Mouse (Mus musculus) lung, adult 2 months (tissue): ENCODE measurements around the gene Icam5.

Experiments used
- CTCF ChIP-seq: fragments of 200-500 bp; IDR thresholded peaks from 2 replicates; pipeline ENCODE4 v1.5.1; 2011; ENCODE audit warnings: mild to moderate bottlenecking, low read length, control low read depth; ENCODE audit not compliant: insufficient read depth
- POLR2A ChIP-seq: fragments of 200-500 bp; IDR thresholded peaks from 2 replicates; pipeline ENCODE4 v1.6.1; 2011; ENCODE audit warnings: low read depth, mild to moderate bottlenecking, control low read depth, low read length, borderline replicate concordance; ENCODE audit errors: extremely low read depth

DNA sequence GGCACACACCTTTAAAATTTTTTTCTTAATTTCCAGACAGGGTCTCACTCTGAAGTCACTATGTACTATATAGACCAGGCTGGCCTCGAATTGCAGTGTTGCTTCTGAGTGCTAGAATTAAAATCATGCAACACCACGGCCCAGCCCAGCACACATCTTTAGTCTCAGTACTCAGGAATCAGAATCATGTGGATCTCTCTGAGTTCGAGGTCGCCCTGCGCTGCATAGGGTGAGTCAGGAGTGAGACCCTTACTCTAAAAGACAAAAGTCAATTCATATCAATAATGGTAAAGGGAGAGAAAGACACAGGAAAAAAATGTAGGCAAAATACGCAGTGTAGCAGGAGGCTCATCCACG lies 29.6 kb upstream of the Icam5 start:
- TF ChIP-seq CTCF: no peak
- TF ChIP-seq POLR2A: no peak
